In the genomic region with DNA sequence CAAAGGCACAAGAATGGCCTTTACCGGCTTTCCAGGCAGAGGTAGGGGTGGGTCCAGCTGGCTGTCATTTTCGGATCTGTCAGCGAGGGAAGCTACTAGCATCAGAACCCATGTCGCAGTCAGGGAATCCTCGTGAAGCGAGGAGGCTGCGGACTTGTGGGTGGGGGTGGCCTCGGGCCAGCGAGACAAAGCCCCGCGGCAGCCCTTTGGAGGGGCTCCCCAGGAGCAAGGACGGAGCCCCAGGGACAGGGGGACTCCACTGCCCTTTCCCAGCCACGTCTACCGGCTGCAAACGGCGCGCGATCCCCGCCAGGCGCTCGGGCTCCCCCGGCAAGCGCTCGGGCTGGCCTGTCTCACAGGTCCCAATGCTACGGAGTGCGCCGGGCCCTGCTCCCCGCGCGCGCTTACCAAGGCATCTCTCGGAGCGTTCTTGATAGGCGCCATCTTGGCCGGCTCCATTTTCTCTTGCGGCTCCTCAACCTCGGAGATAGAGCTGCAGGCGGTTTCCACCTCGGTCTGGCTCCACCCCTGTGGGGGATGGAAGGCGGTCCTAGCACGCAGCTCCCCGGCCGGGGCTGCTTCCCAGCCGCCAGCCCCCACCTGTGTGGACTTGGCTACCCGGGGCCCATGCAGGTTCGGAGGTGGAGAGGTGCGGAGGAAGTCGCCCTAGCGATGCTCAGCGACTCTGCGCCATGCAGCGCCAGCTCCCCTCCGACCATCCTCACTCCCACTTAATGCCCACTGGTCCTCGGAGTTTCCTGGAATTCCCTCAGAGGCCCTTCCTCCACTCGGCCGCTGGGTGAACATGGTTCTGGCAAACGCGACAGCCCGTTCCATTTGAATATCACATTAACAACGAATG, we compare ENCODE assay signal across 8 mouse cellular contexts. TPM values are rescaled to one million over a fixed set of nuclear protein-coding genes. Genes with fewer than 3 reads are reported as not detected.
A peak's percentile ranks its signal among the peaks of the same experiment; 100 is the strongest.
DNase-seq lines count a peak whose midpoint lies in the region; ATAC-seq lines count a peak whose summit lies in the region.

No protein-coding gene starts in this region.

- H3K9ac ChIP-seq in hindbrain, embryonic 16.5 days (ENCODE audit: low read depth, low read length), result peak overlapping the region; percentile 72

- H3K36me3 ChIP-seq in hindbrain, embryonic 16.5 days (ENCODE audit: control insufficient read depth, insufficient read depth, low read length), result no peaks in the 10 kb centered on the region

- H3K27me3 ChIP-seq in hindbrain, embryonic 16.5 days (replicated peaks; ENCODE audit: control insufficient read depth, insufficient read depth, low read length), result no peaks in the 10 kb centered on the region; the same call in 1 of the 2 replicates

- H3K9me3 ChIP-seq in hindbrain, embryonic 16.5 days (ENCODE audit: control insufficient read depth, low read length), result no peaks in the 10 kb centered on the region

- no peaks in the 10 kb centered on the region for H3K4me1 ChIP-seq in hindbrain, embryonic 16.5 days (ENCODE audit: control insufficient read depth, insufficient read depth, low read depth, low read length)

- ATAC-seq in hindbrain, embryonic 16.5 days, result peak; percentile 97

- H3K4me3 ChIP-seq in hindbrain, embryonic 16.5 days (ENCODE audit: low read length), result peak overlapping the region; percentile 51

- WGBS in hindbrain, embryonic 16.5 days, result 15% methylated on average over 47 of the region's 60 CpGs

- H3K4me2 ChIP-seq in hindbrain, embryonic 16.5 days (ENCODE audit: low read length), result peak overlapping the region; percentile 54

- peak; percentile 42 for DNase-seq in WW6 (ENCODE audit: low read depth, low spot score)
- peak; percentile 75 to 81 for DNase-seq in cerebellum, postnatal 36 days
- DNase-seq in gastrocnemius, adult 18-20 months (ENCODE audit: low spot score), result peak; percentile 53
- peak; percentile 66 to 76 for DNase-seq in left cerebral cortex, adult 18-20 months (ENCODE audit: low spot score in 2 of 2)
- DNase-seq in lung, postnatal 4 days, result peak; percentile 75 to 81
- DNase-seq in retina, postnatal 7 days (ENCODE audit: low read depth, low spot score), result peak; percentile 59
- peak; percentile 39 to 52 for DNase-seq in urinary bladder, adult 18-20 months (ENCODE audit: low spot score in 2 of 2)

- H3K27ac ChIP-seq in hindbrain, embryonic 16.5 days (ENCODE audit: low read depth, low read length), result peak overlapping the region; percentile 84

RNA-seq across cellular contexts. Expression of gene Taf9b, which starts 1.6 kb away (rescaled TPM):
- 1 to 10 TPM; 9.5 to 9.7 TPM for total RNA-seq in gastrocnemius, adult 18-20 months (2021)
- 20.9 and 22.0 TPM in 2 replicates for polyA plus RNA-seq in hindbrain, embryonic 16.5 days (2015; fragmentation: Nextera tagmentation; extraction: Ambion mirVana)
- total RNA-seq in left cerebral cortex, adult 18-20 months (2021), result 10 to 100 TPM; 25.7 to 25.9 TPM

RNA-seq across cellular contexts. Expression of gene Pgk1, which starts 32.5 kb away (rescaled TPM):
- total RNA-seq in gastrocnemius, adult 18-20 months (2021), result 100 to 1,000 TPM; 795 to 881 TPM
- 297 and 306 TPM in 2 replicates for polyA plus RNA-seq in hindbrain, embryonic 16.5 days (2015; fragmentation: Nextera tagmentation; extraction: Ambion mirVana)
- total RNA-seq in left cerebral cortex, adult 18-20 months (2021), result 100 to 1,000 TPM; 472 to 481 TPM

RNA-seq across cellular contexts. Expression of gene Fnd3c2, which starts 35.8 kb away (rescaled TPM):
- total RNA-seq in gastrocnemius, adult 18-20 months (2021), result not detected
- polyA plus RNA-seq in hindbrain, embryonic 16.5 days (2015; fragmentation: Nextera tagmentation; extraction: Ambion mirVana), result not detected in 2 replicates
- total RNA-seq in left cerebral cortex, adult 18-20 months (2021), result not detected

Comparison
In these comparisons a context has a peak if more than half of its experiments do, and no peak if none do; other contexts are left out.
1. Peak in every context shown above with its lines: DNase-seq, ATAC-seq, H3K4me3 ChIP-seq and H3K27ac ChIP-seq.